Mouse (Mus musculus): ENCODE measurements at regions not wholly inside any gene's neighbourhood (a gene's known extent, or its start where the extent isn't known, plus 50 kb on each side); places are given as distances from the start of the nearest gene placed in this dataset.
"Not testable (repeated sequence)": the region's sequence is repeated elsewhere in the genome, so short reads cannot be mapped to it uniquely, and the experiment has no call there.

GRCm38 (mm10) chr17:47239086-47239485, 129.6 kb upstream of the Mrps10 start:
- no peak overlapping the region for H3K27ac ChIP-seq (replicated peaks)
- no peak for DNase-seq (ENCODE audit: low spot score)
- H3K36me3 ChIP-seq (replicated peaks) = peaks cover 90% of the 10 kb centered on the region
- H3K4me3 ChIP-seq = no peak overlapping the region
- no peaks in the 10 kb centered on the region for H3K9me3 ChIP-seq
- 89% methylated on average over 4 of the region's 4 CpGs for WGBS
- H3K4me1 ChIP-seq = no peaks in the 10 kb centered on the region
- H3K27me3 ChIP-seq (replicated peaks; ENCODE audit: low read depth, poor library complexity, severe bottlenecking) = no peaks in the 10 kb centered on the region

DNA sequence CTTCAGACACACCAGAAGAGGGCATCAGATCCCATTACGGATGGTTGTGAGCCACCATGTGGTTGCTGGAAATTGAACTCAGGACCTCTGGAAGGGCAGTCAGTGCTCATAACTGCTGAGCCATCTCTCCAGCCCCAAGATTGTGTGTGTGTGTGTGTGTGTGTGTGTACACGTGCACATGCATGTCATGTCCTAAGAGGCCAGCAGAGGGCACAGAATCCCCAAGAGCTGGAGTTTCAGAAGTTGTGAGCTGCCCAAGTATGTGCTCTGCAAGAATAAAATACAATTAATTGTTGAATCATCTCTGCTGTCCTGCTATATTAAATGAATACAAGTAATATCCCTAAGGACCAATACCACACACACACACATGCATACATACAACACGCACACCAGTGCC, 130.8 kb upstream of the Mrps10 start:
- H3K4me3 ChIP-seq; H3K27me3 ChIP-seq (replicated peaks; ENCODE audit: low read depth, poor library complexity, severe bottlenecking); H3K9me3 ChIP-seq; H3K27ac ChIP-seq (replicated peaks); H3K4me1 ChIP-seq; DNase-seq (ENCODE audit: low spot score): not testable (repeated sequence)
- H3K36me3 ChIP-seq (replicated peaks) = peaks cover 83% of the 10 kb centered on the region
- WGBS = 94% methylated on average over 3 of the region's 3 CpGs

DNA sequence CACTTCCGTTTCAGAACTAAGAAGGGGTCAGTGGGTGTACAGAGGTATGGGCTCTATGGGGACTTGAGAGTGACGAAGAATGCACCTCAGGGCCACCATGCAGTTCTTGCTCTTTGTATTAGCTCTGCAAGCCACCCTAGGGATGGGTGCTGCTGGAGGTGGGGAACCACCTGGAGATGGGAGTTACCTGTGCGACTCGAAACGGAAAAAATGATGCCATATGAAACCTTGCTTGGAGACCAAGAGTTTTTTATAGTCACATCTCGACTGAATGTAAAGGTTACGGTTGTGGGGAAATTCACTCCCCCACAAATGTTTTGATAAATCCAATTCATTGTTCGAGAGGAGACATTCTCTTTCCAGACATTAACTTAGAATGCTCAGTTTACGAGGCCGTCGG, 134.3 kb upstream of the Mrps10 start:
- no peak overlapping the region for H3K27ac ChIP-seq (replicated peaks)
- peaks cover 86% of the 10 kb centered on the region for H3K36me3 ChIP-seq (replicated peaks)
- no peak overlapping the region for H3K4me3 ChIP-seq
- WGBS = 95% methylated on average over 11 of the region's 11 CpGs
- H3K9me3 ChIP-seq = 0 out of 2 replicates have a peak, but pooled peaks cover 5% of the 10 kb centered on the region
- H3K4me1 ChIP-seq = no peaks in the 10 kb centered on the region
- no peak for DNase-seq (ENCODE audit: low spot score)
- H3K27me3 ChIP-seq (replicated peaks; ENCODE audit: low read depth, poor library complexity, severe bottlenecking) = no peaks in the 10 kb centered on the region

DNA sequence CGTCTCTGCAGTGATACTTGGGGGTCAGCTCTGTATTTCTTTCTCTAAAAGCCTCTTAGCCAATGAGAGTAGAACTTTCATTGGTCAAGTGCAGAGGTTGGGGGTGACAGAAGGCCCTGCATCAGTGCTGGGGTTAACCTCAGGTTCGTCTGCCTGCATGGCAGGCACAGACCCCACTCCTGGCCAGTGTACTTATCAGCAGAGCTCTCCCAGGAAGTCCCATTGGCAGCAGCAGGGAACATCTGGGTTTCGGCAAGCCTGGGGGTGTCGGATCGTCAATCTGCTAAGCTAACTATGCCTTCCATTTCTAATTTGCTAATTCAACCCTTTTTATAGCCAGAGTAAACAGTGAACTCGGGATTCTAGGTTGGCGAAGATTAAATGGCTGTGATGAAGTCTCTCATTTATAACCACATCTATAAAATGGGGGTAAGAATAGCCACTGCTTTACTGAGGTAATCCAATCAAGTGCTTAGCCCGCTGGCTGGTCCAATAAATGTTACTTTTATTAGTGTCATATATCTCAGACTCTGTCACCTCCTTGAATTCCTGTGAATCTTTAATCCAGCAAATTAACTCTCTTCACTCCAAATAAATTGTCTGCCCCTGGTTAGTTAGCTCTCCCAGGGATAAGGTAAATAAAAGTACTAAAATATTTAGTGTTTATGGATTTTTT, 135.5 kb upstream of the Mrps10 start:
- 0 out of 2 replicates have a peak, but pooled peaks cover 5% of the 10 kb centered on the region for H3K9me3 ChIP-seq
- peaks cover 86% of the 10 kb centered on the region for H3K36me3 ChIP-seq (replicated peaks)
- H3K27ac ChIP-seq (replicated peaks) = no peak overlapping the region
- 89% methylated on average over 8 of the region's 8 CpGs for WGBS
- no peak for DNase-seq (ENCODE audit: low spot score)
- H3K4me1 ChIP-seq = no peaks in the 10 kb centered on the region
- no peaks in the 10 kb centered on the region for H3K27me3 ChIP-seq (replicated peaks; ENCODE audit: low read depth, poor library complexity, severe bottlenecking)
- H3K4me3 ChIP-seq = no peak overlapping the region

DNA sequence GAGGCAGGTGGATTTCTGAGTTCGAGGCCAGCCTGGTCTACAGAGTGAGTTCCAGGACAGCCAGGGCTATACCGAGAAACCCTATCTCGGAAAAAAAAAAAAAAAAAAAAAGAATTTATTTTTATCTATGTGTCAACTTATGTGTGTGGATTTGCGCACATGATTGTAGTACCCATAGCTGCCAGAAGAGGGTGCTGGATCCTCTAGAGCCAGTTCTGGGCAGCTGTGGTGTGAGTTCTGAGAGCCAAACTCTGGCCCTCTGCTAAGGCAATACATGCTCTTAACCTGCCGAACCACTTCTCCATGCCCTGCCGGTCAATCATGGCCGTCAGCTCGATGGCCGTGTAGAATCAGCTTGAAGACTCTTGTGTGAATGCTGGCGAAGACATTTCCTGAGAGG, 138.0 kb upstream of the Mrps10 start:
- DNase-seq (ENCODE audit: low spot score) = no peak
- 97% methylated on average over 10 of the region's 10 CpGs for WGBS
- H3K36me3 ChIP-seq (replicated peaks) = peaks cover 72% of the 10 kb centered on the region
- no peaks in the 10 kb centered on the region for H3K27me3 ChIP-seq (replicated peaks; ENCODE audit: low read depth, poor library complexity, severe bottlenecking)
- peaks cover 9% of the 10 kb centered on the region for H3K4me1 ChIP-seq
- no peak overlapping the region for H3K27ac ChIP-seq (replicated peaks)
- H3K9me3 ChIP-seq = 0 out of 2 replicates have a peak, but pooled peaks cover 5% of the 10 kb centered on the region
- H3K4me3 ChIP-seq = no peak overlapping the region

- Histone ChIP-seq H3K27ac (replicated peaks) (peak overlapping the region; percentile 14; the same call in 1 of the 2 replicates), H3K27me3 (replicated peaks; ENCODE audit: low read depth, poor library complexity, severe bottlenecking) (no peaks in the 10 kb centered on the region)
- WGBS = 88% methylated on average over 11 of the region's 11 CpGs
Measured at GRCm38 (mm10) chr17:47226391-47226790, 142.3 kb upstream of the Mrps10 start.

DNA sequence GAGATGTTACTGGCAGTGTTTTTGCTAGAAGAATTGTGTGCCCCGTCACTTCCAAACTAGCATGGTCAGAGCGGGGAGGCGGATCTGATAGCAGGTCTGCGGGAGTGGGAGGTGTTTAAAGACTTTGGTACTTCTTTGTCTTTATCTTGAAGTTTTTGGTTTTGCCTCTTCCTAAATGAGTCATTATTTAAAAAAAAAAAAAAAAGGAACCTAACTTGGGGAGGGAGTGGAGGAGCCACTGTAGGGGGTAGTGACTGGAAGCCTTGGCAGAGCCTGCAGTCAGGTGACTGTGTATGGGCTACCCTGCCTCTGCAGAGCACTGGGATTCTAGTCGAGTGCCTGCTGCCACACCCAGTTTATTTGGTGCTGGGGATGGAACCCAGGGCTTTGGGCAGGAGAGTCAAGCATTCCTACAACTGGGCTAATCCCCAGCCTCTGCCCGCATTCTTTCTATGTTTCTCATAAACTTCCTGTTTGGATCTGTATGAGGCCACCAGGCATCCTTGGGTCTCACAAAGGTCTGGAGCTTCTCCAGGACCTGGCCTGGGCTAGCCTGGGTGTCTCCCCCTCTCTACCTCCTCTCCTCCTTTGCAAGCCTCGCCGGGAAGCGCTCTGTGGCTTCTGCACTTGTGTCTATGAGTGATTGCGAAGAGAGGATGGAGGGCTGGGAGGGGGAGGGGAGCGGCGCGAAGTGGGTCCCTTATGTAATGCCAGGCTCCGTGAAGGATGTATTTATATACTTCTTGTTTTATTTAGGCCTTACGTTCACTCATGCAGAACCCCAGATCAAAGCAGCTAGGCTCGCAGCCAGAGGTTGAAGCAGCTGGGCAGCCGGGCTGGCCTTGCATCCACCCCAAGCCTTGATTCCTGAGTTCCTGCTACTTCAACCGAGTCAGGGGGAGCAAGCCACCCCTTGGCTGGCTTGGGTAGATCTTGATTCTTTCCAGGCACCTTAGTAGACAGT, 143.1 kb upstream of the Mrps10 start:
- 78% methylated on average over 18 of the region's 18 CpGs for WGBS
- Histone ChIP-seq H3K27ac (replicated peaks) (0 out of 2 replicates have a peak overlapping the region, but pooled peaks have one; percentile 10), H3K9me3 (0 out of 2 replicates have a peak, but pooled peaks cover 5% of the 10 kb centered on the region), H3K36me3 (replicated peaks) (peaks cover 42% of the 10 kb centered on the region), H3K27me3 (replicated peaks; ENCODE audit: low read depth, poor library complexity, severe bottlenecking) (no peaks in the 10 kb centered on the region), H3K4me1 (peaks cover 13% of the 10 kb centered on the region), H3K4me3 (no peak overlapping the region)
- DNase-seq (ENCODE audit: low spot score) = no peak

More at GRCm38 (mm10) chr17:47226391-47226790, 142.3 kb upstream of the Mrps10 start:
- DNase-seq (ENCODE audit: low spot score) = no peak
- Histone ChIP-seq H3K4me1 (peaks cover 13% of the 10 kb centered on the region), H3K9me3 (0 out of 2 replicates have a peak, but pooled peaks cover 5% of the 10 kb centered on the region), H3K4me3 (no peak overlapping the region), H3K36me3 (replicated peaks) (peaks cover 45% of the 10 kb centered on the region)

DNA sequence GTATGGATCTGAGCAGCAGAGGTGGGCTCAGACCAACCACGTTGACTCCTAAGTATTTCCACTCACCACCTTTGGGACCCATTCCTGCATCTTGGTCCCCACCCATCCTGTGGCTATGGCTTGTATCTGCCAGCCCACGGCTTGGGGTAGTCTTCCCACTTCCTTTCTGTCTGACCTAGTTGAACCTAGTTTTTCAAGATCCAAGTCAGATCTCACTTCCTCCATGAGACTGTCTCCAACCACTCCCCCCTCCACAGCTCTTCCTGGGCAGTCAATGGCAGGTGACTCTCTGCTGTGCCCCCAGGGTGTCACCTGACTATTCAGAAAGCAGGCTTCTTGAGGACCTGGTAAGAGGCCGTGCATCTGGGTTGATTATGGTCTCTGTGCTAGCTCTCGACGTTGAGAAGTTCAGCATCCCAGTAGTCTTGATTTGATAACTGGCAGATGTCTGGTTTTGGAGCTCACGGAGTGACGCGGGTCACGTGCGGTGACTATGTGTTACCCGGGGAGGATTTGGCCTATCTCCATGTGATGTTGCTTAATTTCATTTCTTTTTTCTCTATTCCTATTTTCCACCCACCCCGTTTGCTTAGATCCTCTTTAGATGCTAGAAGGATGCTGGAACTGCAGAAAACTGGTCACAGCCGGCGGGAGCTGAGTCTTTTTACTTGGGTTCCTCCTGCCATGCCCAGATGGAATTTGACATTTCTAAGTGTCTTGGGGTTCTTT, 147.5 kb upstream of the Mrps10 start:
- 92% methylated on average over 14 of the region's 14 CpGs for WGBS
- peaks cover 9% of the 10 kb centered on the region for H3K4me1 ChIP-seq
- H3K9me3 ChIP-seq = no peaks in the 10 kb centered on the region
- peaks cover 13% of the 10 kb centered on the region; the same call in 1 of the 2 replicates for H3K36me3 ChIP-seq (replicated peaks)
- DNase-seq (ENCODE audit: low spot score) = no peak
- no peaks in the 10 kb centered on the region for H3K27me3 ChIP-seq (replicated peaks; ENCODE audit: low read depth, poor library complexity, severe bottlenecking)
- no peak overlapping the region for H3K27ac ChIP-seq (replicated peaks)
- H3K4me3 ChIP-seq = no peak overlapping the region

DNA sequence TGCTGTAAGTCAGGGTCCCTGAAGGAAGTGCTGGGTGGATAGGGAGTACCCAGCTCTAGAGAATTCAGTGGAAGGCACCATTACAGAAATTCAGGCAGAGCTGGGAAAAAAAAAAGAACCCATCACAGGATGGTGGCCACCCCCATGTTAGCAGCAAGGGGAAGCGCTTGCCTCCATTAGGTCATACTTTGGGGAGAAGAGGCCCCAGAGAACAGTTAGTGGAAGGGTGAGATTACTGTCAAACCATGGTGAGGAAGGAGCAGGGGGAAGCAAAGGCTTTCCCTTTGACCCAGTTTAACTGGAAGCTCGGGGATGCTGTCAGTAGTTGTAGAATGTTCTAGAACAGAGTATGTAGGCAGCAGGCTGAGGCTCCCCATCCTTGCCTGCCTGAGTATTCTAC, 148.8 kb upstream of the Mrps10 start:
- Histone ChIP-seq H3K27me3 (replicated peaks; ENCODE audit: low read depth, poor library complexity, severe bottlenecking) (no peaks in the 10 kb centered on the region), H3K36me3 (replicated peaks) (0 out of 2 replicates have a peak, but pooled peaks cover 14% of the 10 kb centered on the region), H3K9me3 (no peaks in the 10 kb centered on the region), H3K27ac (replicated peaks) (no peak overlapping the region), H3K4me3 (no peak overlapping the region), H3K4me1 (no peaks in the 10 kb centered on the region)
- DNase-seq (ENCODE audit: low spot score) = no peak
- WGBS = 94% methylated on average over 2 of the region's 2 CpGs

- peaks cover 25% of the 10 kb centered on the region for H3K36me3 ChIP-seq (replicated peaks)
- no peaks in the 10 kb centered on the region for H3K27me3 ChIP-seq (replicated peaks; ENCODE audit: low read depth, poor library complexity, severe bottlenecking)
- H3K4me3 ChIP-seq = no peak overlapping the region
- no peaks in the 10 kb centered on the region for H3K9me3 ChIP-seq
- H3K4me1 ChIP-seq = no peaks in the 10 kb centered on the region
- no peak for DNase-seq (ENCODE audit: low spot score)
- no peak overlapping the region for H3K27ac ChIP-seq (replicated peaks)
- WGBS = 90% methylated on average over 3 of the region's 3 CpGs
Measured at GRCm38 (mm10) chr17:47216490-47216889, 152.2 kb upstream of the Mrps10 start.

- WGBS = 91% methylated on average over 2 of the region's 2 CpGs
- DNase-seq (ENCODE audit: low spot score) = no peak
Measured at GRCm38 (mm10) chr17:47215841-47216240, 152.8 kb upstream of the Mrps10 start.

DNA sequence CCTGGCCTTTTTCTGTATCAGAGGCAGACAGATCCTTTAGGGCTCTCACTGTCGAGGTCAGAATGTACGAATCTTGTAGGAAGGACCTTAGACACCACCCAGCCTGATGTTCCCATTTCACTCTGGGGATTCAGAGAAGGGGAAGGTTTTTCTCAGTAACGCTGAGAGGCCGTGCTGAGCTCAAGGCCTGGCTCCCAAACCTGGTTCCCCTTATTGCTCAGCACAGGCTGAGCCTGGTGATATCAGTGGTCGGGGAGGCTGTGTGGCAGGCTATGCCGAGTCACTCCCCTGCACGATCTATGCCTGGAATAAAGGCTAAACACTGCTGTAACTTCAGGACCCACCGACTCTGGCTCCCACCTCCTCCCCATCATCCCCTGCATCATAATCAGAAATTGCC, 154.6 kb upstream of the Mrps10 start:
- WGBS = 91% methylated on average over 8 of the region's 8 CpGs
- Histone ChIP-seq H3K9me3 (no peaks in the 10 kb centered on the region), H3K4me1 (no peaks in the 10 kb centered on the region), H3K4me3 (no peak overlapping the region), H3K36me3 (replicated peaks) (peaks cover 19% of the 10 kb centered on the region), H3K27me3 (replicated peaks; ENCODE audit: low read depth, poor library complexity, severe bottlenecking) (no peaks in the 10 kb centered on the region), H3K27ac (replicated peaks) (no peak overlapping the region)
- DNase-seq (ENCODE audit: low spot score) = no peak

More at GRCm38 (mm10) chr17:47215841-47216240, 152.8 kb upstream of the Mrps10 start:
- Histone ChIP-seq H3K9me3 (no peaks in the 10 kb centered on the region), H3K36me3 (replicated peaks) (peaks cover 22% of the 10 kb centered on the region), H3K4me1 (no peaks in the 10 kb centered on the region), H3K4me3 (no peak overlapping the region), H3K27me3 (replicated peaks; ENCODE audit: low read depth, poor library complexity, severe bottlenecking) (no peaks in the 10 kb centered on the region), H3K27ac (replicated peaks) (no peak overlapping the region)
